Comparison of ENCODE assay signal across 25 mouse cellular contexts in the genomic region with DNA sequence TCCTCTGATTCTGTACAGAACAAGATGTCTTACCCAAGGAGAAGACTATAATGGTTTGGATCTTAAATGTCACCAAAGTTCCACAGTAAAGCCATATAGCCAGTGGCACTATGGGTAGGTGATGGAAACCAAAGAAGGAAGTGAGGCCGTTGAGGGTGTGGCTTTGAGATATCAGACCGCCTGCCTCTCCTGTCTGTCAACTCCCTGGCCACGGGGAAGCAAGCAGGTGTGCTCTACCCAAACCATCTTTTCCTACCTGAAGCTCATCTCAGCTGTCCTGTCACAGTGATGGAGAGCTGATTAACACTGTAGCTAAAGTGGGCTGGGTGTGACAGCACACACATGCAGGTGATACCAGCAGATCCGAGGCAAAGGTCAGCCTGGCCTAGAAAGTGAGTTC. TPM values are rescaled to one million over a fixed set of nuclear protein-coding genes. Genes with fewer than 3 reads are reported as not detected.
DNase-seq lines count a peak whose midpoint lies in the region; ATAC-seq and TF ChIP-seq lines count a peak whose summit lies in the region.
"Had no signal": no experiment of that assay in that cellular context is flagged by ENCODE, and none has a peak within 500 bp of the region (broad histone marks: within the 10 kb centered on the region; RNA-seq: fewer than 3 reads in every experiment).

No protein-coding gene starts in this region.

- intact Hi-C loops in left cerebral cortex, postnatal 10 days (cut with DNase I), result no loop called here

- 46% methylated on average over 4 of the region's 4 CpGs for WGBS in liver, postnatal 0 days (ENCODE audit: insufficient replicate concordance)

- TF ChIP-seq CTCF in liver, postnatal 0 days (IDR thresholded peaks at IDR 0.05; ENCODE audit: low read depth), result no peak
- no peak for TF ChIP-seq CTCF in CH12.LX (conservative IDR thresholded peaks at IDR 0.05 in 1 of 2, IDR thresholded peaks at IDR 0.05 in 1 of 2; ENCODE audit: low read depth in 2 of 2, low read length in 2 of 2)

- no peaks in the 10 kb centered on the region for H3K27me3 ChIP-seq in liver, postnatal 0 days (ENCODE audit: insufficient read depth, low read length)
- H3K27me3 ChIP-seq in CH12.LX (replicated peaks), result no peaks in the 10 kb centered on the region
- no peaks in the 10 kb centered on the region for H3K27me3 ChIP-seq in splenic B cell, adult 2 months (ENCODE audit: control insufficient read depth, insufficient read depth, low read length, poor library complexity, severe bottlenecking)
- H3K27me3 ChIP-seq: embryonic facial prominence, embryonic 12.5 days; forebrain, embryonic 12.5 days; heart, embryonic 15.5 days; hindbrain, embryonic 13.5 days; intestine, embryonic 15.5 days had no signal

- peak; percentile 27 for DNase-seq in liver
- no peak for DNase-seq in liver, postnatal 0 days
- peak; percentile 38 for DNase-seq in CH12.LX (ENCODE audit: extremely low read depth)
- peak; percentile 47 for DNase-seq in induced T-regulatory cell, adult 2 months (ENCODE audit: low read depth)
- DNase-seq in splenic B cell, adult 2 months (ENCODE audit: low read depth, low spot score), result peak; percentile 39
- no peak for DNase-seq in left cerebral cortex, postnatal 10 days (ENCODE audit: extremely low spot score in 1 of 2, low spot score in 2 of 2)
- DNase-seq: adrenal gland, adult 8-10 months; adrenal gland, postnatal 36 days; cerebellum, adult 2 months; cerebellum, postnatal 10 days; gastrocnemius, postnatal 36 days; heart, adult 18-20 months; heart, postnatal 14 days had no signal

- in situ Hi-C loops in CH12.LX (cut with MboI; ENCODE audit: low pct_ligation_motif_present, low pct_unique_long_range_greater_than_20kb, low sequenced_read_pairs), result no loop called here

- peaks cover 8% of the 10 kb centered on the region for H3K79me2 ChIP-seq in CH12.LX (replicated peaks; ENCODE audit: control insufficient read depth, extremely low read depth, insufficient read depth, poor library complexity, severe bottlenecking)

- no peak overlapping the region for H3K4me3 ChIP-seq in liver, postnatal 0 days (ENCODE audit: low read depth, low read length)
- no peak overlapping the region for H3K4me3 ChIP-seq in CH12.LX (replicated peaks in 1 of 3; ENCODE audit: low read depth in 2 of 3, low read length in 2 of 3, poor library complexity in 1 of 3)
- H3K4me3 ChIP-seq: embryonic facial prominence, embryonic 12.5 days; forebrain, embryonic 12.5 days; heart, embryonic 10.5 days; heart, embryonic 15.5 days; hindbrain, embryonic 13.5 days; intestine, embryonic 15.5 days had no signal

- H3K36me3 ChIP-seq in liver, postnatal 0 days (replicated peaks; ENCODE audit: insufficient read depth, low read length), result peaks cover 33% of the 10 kb centered on the region
- peaks cover 31 to 53% of the 10 kb centered on the region in 2 experiments for H3K36me3 ChIP-seq in CH12.LX (replicated peaks in 1 of 2; ENCODE audit: control insufficient read depth in 1 of 2, insufficient read depth in 1 of 2, low read length in 1 of 2)
- no peaks in the 10 kb centered on the region for H3K36me3 ChIP-seq in splenic B cell, adult 2 months (ENCODE audit: control insufficient read depth, insufficient read depth, low read length, poor library complexity, severe bottlenecking)

- no peak for TF ChIP-seq EP300 in liver, postnatal 0 days (IDR thresholded peaks at IDR 0.05; ENCODE audit: low read depth)
- no peak for TF ChIP-seq EP300 in CH12.LX (IDR thresholded peaks at IDR 0.05; ENCODE audit: low read length)

- no peak for ATAC-seq in liver, postnatal 0 days
- ATAC-seq in erythroblast, adult 5-6 weeks (replicated peaks; ENCODE audit: low FRiP score, poor library complexity, severe bottlenecking), result no peak
- ATAC-seq: forebrain, embryonic 16.5 days; hindbrain, postnatal 0 days; intestine, embryonic 15.5 days had no signal

- no peak for TF ChIP-seq POLR2A in CH12.LX (IDR thresholded peaks at IDR 0.05; ENCODE audit: low read depth, low read length)

- no peak overlapping the region for H3K27ac ChIP-seq in liver, postnatal 0 days (ENCODE audit: low read depth)
- H3K27ac ChIP-seq in CH12.LX (ENCODE audit: insufficient read depth, low read depth), result no peak overlapping the region
- H3K27ac ChIP-seq: embryonic facial prominence, embryonic 12.5 days; forebrain, embryonic 12.5 days; heart, embryonic 10.5 days; heart, embryonic 15.5 days; hindbrain, embryonic 13.5 days; hindbrain, postnatal 0 days; intestine, embryonic 15.5 days had no signal

- dilution Hi-C loops in CH12.LX (cut with MboI; ENCODE audit: extremely low pct_ligation_motif_present, extremely low pct_unique_long_range_greater_than_20kb, low sequenced_read_pairs), result no loop called here

- no peak for TF ChIP-seq RAD21 in CH12.LX (IDR thresholded peaks at IDR 0.05; ENCODE audit: low read depth, low read length)

- H3K9me3 ChIP-seq in liver, postnatal 0 days (ENCODE audit: low read length), result no peaks in the 10 kb centered on the region
- H3K9me3 ChIP-seq in CH12.LX (replicated peaks; ENCODE audit: low read length), result no peaks in the 10 kb centered on the region
- H3K9me3 ChIP-seq: embryonic facial prominence, embryonic 12.5 days; forebrain, embryonic 12.5 days; heart, embryonic 10.5 days; heart, embryonic 15.5 days; hindbrain, embryonic 13.5 days; intestine, embryonic 15.5 days had no signal

- no peak overlapping the region for H3K4me2 ChIP-seq in liver, postnatal 0 days (ENCODE audit: low read depth, low read length)
- no peak overlapping the region for H3K4me2 ChIP-seq in CH12.LX (ENCODE audit: insufficient read depth, low read depth, poor library complexity, severe bottlenecking)
- H3K4me2 ChIP-seq: embryonic facial prominence, embryonic 12.5 days; forebrain, embryonic 12.5 days; heart, embryonic 15.5 days; hindbrain, embryonic 13.5 days; intestine, embryonic 15.5 days had no signal

- no peak overlapping the region for H3K9ac ChIP-seq in liver, postnatal 0 days (replicated peaks)
- no peak overlapping the region for H3K9ac ChIP-seq in CH12.LX (ENCODE audit: insufficient read depth, low read depth)
- H3K9ac ChIP-seq: embryonic facial prominence, embryonic 12.5 days; forebrain, embryonic 12.5 days; heart, embryonic 15.5 days; hindbrain, embryonic 13.5 days; intestine, embryonic 15.5 days had no signal

- peaks cover 21% of the 10 kb centered on the region for H3K4me1 ChIP-seq in liver, postnatal 0 days (ENCODE audit: insufficient read depth)
- peaks cover 10 to 72% of the 10 kb centered on the region in 2 experiments for H3K4me1 ChIP-seq in CH12.LX (ENCODE audit: control insufficient read depth in 1 of 2, insufficient read depth in 2 of 2)
- H3K4me1 ChIP-seq: embryonic facial prominence, embryonic 12.5 days; hindbrain, embryonic 13.5 days had no signal

TF ChIP-seq in CH12.LX, 34 proteins besides CTCF, POLR2A, EP300 and RAD21 (continues in another document):
- TF ChIP-seq MYC (IDR thresholded peaks at IDR 0.05; ENCODE audit: low read depth, low read length), result no peak
- no peak for TF ChIP-seq MAZ (IDR thresholded peaks at IDR 0.05; ENCODE audit: low read depth, low read length)
- no peak for TF ChIP-seq TBP (conservative IDR thresholded peaks at IDR 0.05; ENCODE audit: low read depth, low read length)
- no peak for TF ChIP-seq TCF12 (IDR thresholded peaks at IDR 0.05; ENCODE audit: low read depth, low read length)
- no peak for TF ChIP-seq BHLHE40 (IDR thresholded peaks at IDR 0.05; ENCODE audit: low read depth, low read length)
- TF ChIP-seq ZC3H11A (IDR thresholded peaks at IDR 0.05; ENCODE audit: low read depth, low read length), result no peak
- no peak for TF ChIP-seq ETS1 (conservative IDR thresholded peaks at IDR 0.05; ENCODE audit: low read depth, low read length)

RNA-seq across cellular contexts. Expression of a gene that starts 3.7 kb away (rescaled TPM):
- polyA plus RNA-seq in liver, postnatal 0 days (2015; fragmentation: Nextera tagmentation; extraction: Ambion mirVana), result 4.6 and 4.9 TPM in 2 replicates
- total RNA-seq in CH12.LX (2012; rRNA removed) (36.8 and 39.4 TPM in 2 replicates), CH12.LX (2014; rRNA removed) (40.1 and 41.7 TPM in 2 replicates)
- 48.7 and 51.7 TPM in 2 replicates for polyA plus RNA-seq in CH12.LX (2012; ENCODE audit: insufficient read length, low read depth)
- 3.8 and 11.5 TPM in 2 replicates for total RNA-seq in erythroblast, adult 5-6 weeks (2015; ENCODE audit: low replicate concordance)
- total RNA-seq in erythroblast, adult 5-6 weeks (2017; ENCODE audit: low replicate concordance), result 4.9 and 5.7 TPM in 2 replicates
- 10 to 100 TPM; 27.5 to 28.2 TPM for total RNA-seq in left cerebral cortex, postnatal 10 days (2021)

RNA-seq across cellular contexts. Expression of a gene that starts 17.9 kb away (rescaled TPM):
- polyA plus RNA-seq in liver, postnatal 0 days (2015; fragmentation: Nextera tagmentation; extraction: Ambion mirVana), result 33.4 and 34.6 TPM in 2 replicates
- total RNA-seq in CH12.LX (2012; rRNA removed), result 53.2 and 66.7 TPM in 2 replicates
- 44.5 and 46.1 TPM in 2 replicates for total RNA-seq in CH12.LX (2014; rRNA removed)
- 80.8 and 94.1 TPM in 2 replicates for polyA plus RNA-seq in CH12.LX (2012; ENCODE audit: insufficient read length, low read depth)
- total RNA-seq in erythroblast, adult 5-6 weeks (2015; ENCODE audit: low replicate concordance), result 11.5 and 15.2 TPM in 2 replicates
- 38.8 and 57.4 TPM in 2 replicates for total RNA-seq in erythroblast, adult 5-6 weeks (2017; ENCODE audit: low replicate concordance)
- 10 to 100 TPM; 77.3 to 85.3 TPM for total RNA-seq in left cerebral cortex, postnatal 10 days (2021)

RNA-seq across cellular contexts. Expression of a gene that starts 18.4 kb away (rescaled TPM):
- polyA plus RNA-seq in liver, postnatal 0 days (2015; fragmentation: Nextera tagmentation; extraction: Ambion mirVana), result 15.9 and 17.8 TPM in 2 replicates
- 63.8 and 69.0 TPM in 2 replicates for total RNA-seq in CH12.LX (2012; rRNA removed)
- total RNA-seq in CH12.LX (2014; rRNA removed), result 65.3 and 65.5 TPM in 2 replicates
- 89.1 and 94.6 TPM in 2 replicates for polyA plus RNA-seq in CH12.LX (2012; ENCODE audit: insufficient read length, low read depth)
- total RNA-seq in erythroblast, adult 5-6 weeks (2015; ENCODE audit: low replicate concordance), result 13.4 and 14.6 TPM in 2 replicates
- total RNA-seq in erythroblast, adult 5-6 weeks (2017; ENCODE audit: low replicate concordance), result 18.8 and 35.8 TPM in 2 replicates
- total RNA-seq in left cerebral cortex, postnatal 10 days (2021), result 10 to 100 TPM; 67.9 to 72.7 TPM

RNA-seq across cellular contexts. Expression of a gene that starts 37.6 kb away (rescaled TPM):
- 77.5 and 77.7 TPM in 2 replicates for polyA plus RNA-seq in liver, postnatal 0 days (2015; fragmentation: Nextera tagmentation; extraction: Ambion mirVana)
- 249 and 275 TPM in 2 replicates for total RNA-seq in CH12.LX (2012; rRNA removed)
- total RNA-seq in CH12.LX (2014; rRNA removed), result 344 and 367 TPM in 2 replicates
- polyA plus RNA-seq in CH12.LX (2012; ENCODE audit: insufficient read length, low read depth), result 520 and 563 TPM in 2 replicates
- 43.2 and 53.5 TPM in 2 replicates for total RNA-seq in erythroblast, adult 5-6 weeks (2015; ENCODE audit: low replicate concordance)
- 7.4 and 14.3 TPM in 2 replicates for total RNA-seq in erythroblast, adult 5-6 weeks (2017; ENCODE audit: low replicate concordance)
- 10 to 100 TPM; 79.4 to 89.1 TPM for total RNA-seq in left cerebral cortex, postnatal 10 days (2021)

RNA-seq across cellular contexts. Expression of a gene that starts 37.6 kb away (rescaled TPM):
- not detected in 2 replicates for polyA plus RNA-seq in liver, postnatal 0 days (2015; fragmentation: Nextera tagmentation; extraction: Ambion mirVana)
- total RNA-seq in CH12.LX (2012; rRNA removed) (not detected in 2 replicates), CH12.LX (2014; rRNA removed) (not detected in 2 replicates)
- not detected in 2 replicates for polyA plus RNA-seq in CH12.LX (2012; ENCODE audit: insufficient read length, low read depth)
- not detected in 2 replicates for total RNA-seq in erythroblast, adult 5-6 weeks (2015; ENCODE audit: low replicate concordance)
- not detected in 2 replicates for total RNA-seq in erythroblast, adult 5-6 weeks (2017; ENCODE audit: low replicate concordance)
- total RNA-seq in left cerebral cortex, postnatal 10 days (2021), result 1 to 10 TPM in 1 of 2 experiments, not detected in 1; 1.5 TPM
- total RNA-seq: adrenal gland, adult 8-10 months; adrenal gland, postnatal 36 days; gastrocnemius, adult 18-20 months; gastrocnemius, postnatal 36 days; heart, adult 18-20 months; heart, postnatal 14 days; hindbrain, postnatal 0 days had no signal
- polyA plus RNA-seq: cerebellum, adult 2 months; cortical plate, adult 2 months; embryonic facial prominence, embryonic 12.5 days; forebrain, embryonic 12.5 days; frontal cortex, adult 2 months; heart, embryonic 10.5 days; heart, embryonic 15.5 days; hindbrain, embryonic 13.5 days; hindbrain, postnatal 0 days; intestine, embryonic 15.5 days had no signal

Comparison
In these comparisons a context has a peak if more than half of its experiments do, and no peak if none do; other contexts are left out.
1. DNase-seq: peak in liver (single experiment), CH12.LX (single experiment), induced T-regulatory cell, adult 2 months (single experiment) and splenic B cell, adult 2 months (single experiment); none in liver, postnatal 0 days (single experiment) and left cerebral cortex, postnatal 10 days (0 of 2).